Mouse (Mus musculus) neural tube, embryonic 15.5 days (tissue): ENCODE measurements around the gene Sirpa. TPM values are rescaled to one million over a fixed set of nuclear protein-coding genes. Genes with fewer than 3 reads are reported as not detected.

Experiments
- ATAC-seq: fragments of 200-750 bp; cut with Nextera tagmentation; 2 replicates; pipeline ENCODE4 v1.8.0; 2017; ENCODE audit warnings: mild to moderate bottlenecking, moderate TSS enrichment, moderate library complexity; ENCODE audit not compliant: low FRiP score
- H3K27ac ChIP-seq: fragments of 300-500 bp; sonication (generic); replicated peaks from 2 replicates; pipeline ENCODE4 v1.5.1; 2015; ENCODE audit warnings: mild to moderate bottlenecking, inconsistent platforms
- H3K27me3 ChIP-seq: fragments of 300-500 bp; sonication (generic); replicated peaks from 2 replicates; pipeline ENCODE4 v1.6.1; 2015; ENCODE audit warnings: inconsistent platforms
- H3K36me3 ChIP-seq: fragments of 300-500 bp; sonication (generic); 2 replicates; pipeline ENCODE4 v1.6.1; 2015; ENCODE audit warnings: inconsistent platforms
- H3K4me1 ChIP-seq: fragments of 300-500 bp; sonication (generic); 2 replicates; pipeline ENCODE4 v1.6.1; 2015; ENCODE audit warnings: inconsistent platforms
- H3K4me2 ChIP-seq: fragments of 300-500 bp; sonication (generic); 2 replicates; pipeline ENCODE4 v1.6.1; 2015; ENCODE audit warnings: inconsistent platforms, mild to moderate bottlenecking, moderate library complexity
- H3K4me3 ChIP-seq: fragments of 300-500 bp; sonication (generic); replicated peaks from 2 replicates; pipeline ENCODE4 v1.5.1; 2015; ENCODE audit warnings: mild to moderate bottlenecking, inconsistent platforms
- H3K9ac ChIP-seq: fragments of 300-500 bp; sonication (generic); replicated peaks from 2 replicates; pipeline ENCODE4 v1.6.1; 2015; ENCODE audit warnings: mild to moderate bottlenecking, inconsistent platforms
- H3K9me3 ChIP-seq: fragments of 300-500 bp; sonication (generic); replicated peaks from 2 replicates; pipeline ENCODE4 v1.6.1; 2016; ENCODE audit warnings: inconsistent platforms
- WGBS: fragments of 180-500 bp; shearing (Covaris S2); methylation state at CpG from one replicate; pipeline ENCODE4 v1.1.7; 2015; ENCODE audit warnings: mixed read lengths; 5-methylcytosine and 5-hydroxymethylcytosine counted together
- polyA plus RNA-seq: library from polyadenylated mRNA; unstranded; fragments of >200 nt; fragmentation: Nextera tagmentation; extraction: Ambion mirVana; gene quantifications from 2 replicates; pipeline ENCODE4 v1.2.1, GENCODE M21; 2015

Gene Sirpa
- polyA plus RNA-seq, 1 experiment from 2014 or later = 31.4 TPM

DNA sequence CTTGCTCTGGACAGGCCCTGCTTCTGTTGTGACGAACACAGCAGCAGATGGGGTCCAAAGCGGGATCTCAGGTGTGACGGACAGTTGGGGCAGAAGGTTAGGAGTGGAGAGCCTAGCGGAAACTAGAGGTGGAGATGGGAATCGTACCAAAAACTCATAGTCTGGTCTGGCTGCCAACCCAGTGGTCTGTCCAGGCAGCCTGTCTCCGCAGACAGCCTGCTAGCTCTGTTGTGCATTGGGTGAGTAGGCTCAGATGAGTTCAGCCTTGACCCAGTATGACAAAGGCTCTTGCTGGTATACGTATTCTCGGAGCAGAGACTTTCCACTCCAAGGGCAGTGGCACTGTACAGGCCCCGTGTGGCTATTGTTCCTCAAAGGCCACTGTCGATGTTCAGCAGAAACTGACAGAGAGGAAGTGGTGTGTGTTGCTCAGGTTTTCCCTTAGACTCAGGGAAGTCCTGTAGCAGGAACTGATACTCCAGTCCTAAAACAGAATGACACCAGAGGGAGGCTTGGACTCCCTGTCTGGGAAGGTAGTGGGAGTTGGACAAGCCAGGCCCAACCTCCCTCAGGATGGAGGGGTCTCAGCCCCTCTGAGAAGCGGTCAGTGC is 6.6 kb upstream of the Sirpa start:
- peaks cover 19% of the 10 kb centered on the region for H3K4me1 ChIP-seq
- H3K9ac ChIP-seq = no peak overlapping the region
- no peak for ATAC-seq
- no peak overlapping the region for H3K4me2 ChIP-seq
- H3K9me3 ChIP-seq = no peaks in the 10 kb centered on the region
- 82% methylated on average over 11 of the region's 11 CpGs for WGBS
- H3K27ac ChIP-seq = no peak overlapping the region
- H3K27me3 ChIP-seq = no peaks in the 10 kb centered on the region
- H3K36me3 ChIP-seq = no peaks in the 10 kb centered on the region
- no peak overlapping the region for H3K4me3 ChIP-seq

DNA sequence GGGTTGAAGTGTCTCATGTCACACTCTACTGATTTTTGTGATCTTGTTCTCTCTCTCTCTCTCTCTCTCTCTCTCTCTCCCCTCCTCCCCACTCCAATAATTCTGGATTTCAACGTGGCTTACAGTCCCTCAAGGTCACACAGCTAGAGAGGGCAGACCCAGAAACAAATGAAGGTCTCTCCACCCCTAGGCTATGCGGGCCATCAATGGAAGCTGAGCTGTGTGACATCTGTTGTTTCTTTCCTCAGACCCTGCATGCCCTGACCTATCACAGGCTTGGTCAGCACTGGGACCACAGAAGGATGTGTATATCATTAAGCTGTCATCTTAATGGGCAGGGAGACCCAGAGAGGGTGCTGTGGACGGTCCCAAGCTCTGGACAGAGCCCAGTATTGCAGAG is 5.4 kb upstream of the Sirpa start:
- ATAC-seq = no peak
- Histone ChIP-seq H3K9me3 (no peaks in the 10 kb centered on the region), H3K9ac (no peak overlapping the region), H3K4me2 (no peak overlapping the region), H3K4me3 (no peak overlapping the region), H3K36me3 (no peaks in the 10 kb centered on the region), H3K27ac (no peak overlapping the region), H3K27me3 (no peaks in the 10 kb centered on the region), H3K4me1 (peaks cover 28% of the 10 kb centered on the region)
- WGBS = 51% methylated on average over 3 of the region's 3 CpGs

DNA sequence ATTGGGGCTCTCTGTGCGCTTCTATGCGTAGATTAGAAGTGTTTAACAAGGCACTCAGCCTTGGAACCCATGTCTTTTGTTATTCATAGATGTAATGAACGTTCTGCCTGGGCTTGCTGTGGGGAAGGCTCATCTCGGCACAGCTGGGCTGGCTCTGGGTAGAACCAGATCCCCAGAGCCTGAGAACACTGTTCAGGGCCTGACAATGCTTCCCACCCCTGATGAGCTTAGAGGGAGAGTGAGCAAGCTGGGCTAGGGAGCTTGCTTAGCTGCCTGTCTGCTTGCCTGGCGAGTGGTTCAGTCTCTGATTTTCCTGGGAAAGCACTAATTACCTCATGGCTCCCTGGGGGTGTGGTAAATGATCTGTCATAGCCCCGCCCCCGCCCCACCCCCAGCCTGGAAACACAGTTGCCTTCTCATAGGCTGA is 4.8 kb upstream of the Sirpa start:
- 12% methylated on average over 7 of the region's 7 CpGs for WGBS
- Histone ChIP-seq H3K9ac (no peak overlapping the region), H3K27ac (no peak overlapping the region), H3K27me3 (no peaks in the 10 kb centered on the region), H3K36me3 (no peaks in the 10 kb centered on the region), H3K4me3 (no peak overlapping the region), H3K4me2 (no peak overlapping the region), H3K9me3 (no peaks in the 10 kb centered on the region), H3K4me1 (peaks cover 33% of the 10 kb centered on the region)
- ATAC-seq = no peak

DNA sequence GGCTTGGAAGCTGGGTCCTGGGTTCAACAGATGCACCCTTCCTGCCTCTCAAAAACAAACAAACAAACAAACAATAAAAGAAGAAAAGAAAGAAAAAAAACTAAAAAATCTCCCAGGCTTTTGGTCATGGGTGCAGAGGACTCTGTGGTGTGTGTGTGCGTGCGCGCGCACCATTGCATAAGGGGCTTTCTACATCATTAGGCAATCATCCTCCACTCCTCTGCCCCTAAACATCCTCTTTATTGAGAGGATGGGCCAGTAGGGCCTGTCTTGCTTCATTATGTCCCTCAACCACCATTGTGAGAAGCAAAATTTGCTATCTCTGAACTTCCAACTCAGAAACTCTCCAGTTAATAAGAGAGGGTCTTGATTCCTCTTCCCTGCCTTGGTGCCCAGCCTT is 738 bp upstream of the Sirpa start:
- 52% methylated on average over 4 of the region's 4 CpGs for WGBS

DNA sequence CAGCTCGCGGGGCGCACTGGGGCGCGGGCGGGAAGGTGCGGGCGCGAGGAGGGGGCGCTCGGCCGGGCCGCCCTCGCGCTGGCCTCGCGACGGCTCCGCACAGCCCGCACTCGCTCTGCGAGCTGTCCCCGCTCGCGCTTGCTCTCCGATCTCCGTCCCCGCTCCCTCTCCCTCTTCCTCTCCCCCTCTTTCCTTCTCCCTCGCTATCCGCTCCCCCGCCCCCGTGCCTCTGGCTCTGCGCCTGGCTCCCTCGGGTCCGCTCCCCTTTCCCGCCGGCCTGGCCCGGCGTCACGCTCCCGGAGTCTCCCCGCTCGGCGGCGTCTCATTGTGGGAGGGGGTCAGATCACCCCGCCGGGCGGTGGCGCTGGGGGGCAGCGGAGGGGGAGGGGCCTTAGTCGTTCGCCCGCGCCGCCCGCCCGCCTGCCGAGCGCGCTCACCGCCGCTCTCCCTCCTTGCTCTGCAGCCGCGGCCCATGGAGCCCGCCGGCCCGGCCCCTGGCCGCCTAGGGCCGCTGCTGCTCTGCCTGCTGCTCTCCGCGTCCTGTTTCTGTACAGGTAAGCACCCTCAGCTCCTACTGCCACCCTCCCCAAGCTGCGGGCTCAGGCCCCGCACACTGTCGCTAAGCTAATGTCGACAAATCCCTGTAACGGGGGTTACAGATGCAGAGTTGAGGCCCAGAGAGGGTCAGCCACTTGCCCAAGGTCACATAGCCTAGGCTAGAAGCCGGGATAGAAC is 673 bp downstream of the Sirpa start:
- H3K4me2 ChIP-seq = peak overlapping the region; percentile 89
- peak; percentile 88 for ATAC-seq

More for the DNA sequence above, 738 bp upstream of the Sirpa start:
- Histone ChIP-seq H3K27ac (peak overlapping the region; percentile 92; the same call in 1 of the 2 replicates), H3K9ac (0 out of 2 replicates have a peak overlapping the region, but pooled peaks have one; percentile 76), H3K4me2 (peak overlapping the region; percentile 89), H3K36me3 (no peaks in the 10 kb centered on the region), H3K4me1 (peaks cover 54% of the 10 kb centered on the region), H3K27me3 (no peaks in the 10 kb centered on the region), H3K9me3 (no peaks in the 10 kb centered on the region), H3K4me3 (peak overlapping the region; percentile 69; the same call in 1 of the 2 replicates)
- ATAC-seq = no peak

DNA sequence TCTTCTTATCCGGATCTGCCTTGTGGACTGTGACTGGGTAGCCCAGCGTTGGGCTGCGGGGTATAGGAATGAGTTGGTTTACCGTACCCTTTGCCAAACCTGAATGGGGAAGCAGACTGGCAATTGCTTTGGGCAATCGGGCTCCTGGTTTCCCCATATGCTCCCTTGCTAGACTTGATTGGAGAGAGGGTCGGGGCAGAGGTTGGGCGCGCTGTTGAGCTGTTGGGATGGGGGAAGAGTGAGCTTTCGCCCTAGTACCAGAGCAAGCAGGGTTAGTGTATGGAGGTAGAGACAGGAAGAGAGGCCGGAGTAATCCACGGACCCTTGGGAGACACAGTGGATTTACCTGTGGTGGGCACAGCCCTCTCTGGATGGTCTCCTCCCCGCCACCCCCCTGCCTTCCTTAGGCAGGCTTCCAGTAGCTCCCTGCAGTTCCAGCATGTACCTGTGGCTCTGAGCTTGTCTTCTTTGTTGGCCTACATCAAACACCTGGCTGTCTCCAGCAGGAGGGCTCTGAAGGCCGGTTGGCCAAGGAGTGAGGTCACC is 1.3 kb downstream of the Sirpa start:
- WGBS = 5% methylated on average over 13 of the region's 13 CpGs
- no peaks in the 10 kb centered on the region for H3K27me3 ChIP-seq
- H3K9ac ChIP-seq = peak overlapping the region; percentile 76
- peak overlapping the region; percentile 69 for H3K4me3 ChIP-seq
- H3K27ac ChIP-seq = peak overlapping the region; percentile 92
- peak overlapping the region; percentile 89 for H3K4me2 ChIP-seq
- H3K4me1 ChIP-seq = peaks cover 52% of the 10 kb centered on the region
- no peaks in the 10 kb centered on the region for H3K9me3 ChIP-seq
- H3K36me3 ChIP-seq = no peaks in the 10 kb centered on the region
- ATAC-seq = peak; percentile 11

More for the DNA sequence above, 673 bp downstream of the Sirpa start:
- Histone ChIP-seq H3K27ac (peak overlapping the region; percentile 92), H3K9me3 (no peaks in the 10 kb centered on the region), H3K4me3 (peak overlapping the region; percentile 69), H3K27me3 (no peaks in the 10 kb centered on the region), H3K9ac (peak overlapping the region; percentile 76), H3K36me3 (no peaks in the 10 kb centered on the region), H3K4me1 (peaks cover 53% of the 10 kb centered on the region)
- under 1% methylated on average over 59 of the region's 77 CpGs for WGBS

DNA sequence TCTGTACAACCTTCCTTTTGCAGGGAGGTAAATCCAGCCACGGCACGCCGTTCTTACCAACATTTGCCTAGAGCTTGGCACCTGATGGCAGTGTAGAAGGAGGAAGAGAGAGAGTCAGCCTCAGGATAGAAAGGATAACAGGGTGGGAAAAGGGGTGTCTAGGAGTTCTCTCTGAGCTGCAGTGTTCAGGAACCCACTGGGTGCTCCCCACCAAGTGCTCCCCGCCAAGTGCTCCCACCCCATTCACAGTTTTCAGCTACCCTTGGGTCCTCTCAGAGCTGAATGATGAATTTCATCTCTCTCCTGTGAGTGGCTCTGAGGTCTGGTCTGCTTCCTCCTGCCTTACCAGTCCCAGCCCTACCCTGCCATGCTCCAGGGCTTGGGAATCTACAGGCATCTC is 1.9 kb downstream of the Sirpa start:
- no peak for ATAC-seq
- Histone ChIP-seq H3K4me3 (peak overlapping the region; percentile 69), H3K9me3 (no peaks in the 10 kb centered on the region), H3K4me1 (peaks cover 52% of the 10 kb centered on the region), H3K4me2 (peak overlapping the region; percentile 89), H3K27me3 (no peaks in the 10 kb centered on the region), H3K27ac (0 out of 2 replicates have a peak overlapping the region, but pooled peaks have one; percentile 23), H3K36me3 (no peaks in the 10 kb centered on the region), H3K9ac (peak overlapping the region; percentile 76)
- 75% methylated on average over 4 of the region's 4 CpGs for WGBS

DNA sequence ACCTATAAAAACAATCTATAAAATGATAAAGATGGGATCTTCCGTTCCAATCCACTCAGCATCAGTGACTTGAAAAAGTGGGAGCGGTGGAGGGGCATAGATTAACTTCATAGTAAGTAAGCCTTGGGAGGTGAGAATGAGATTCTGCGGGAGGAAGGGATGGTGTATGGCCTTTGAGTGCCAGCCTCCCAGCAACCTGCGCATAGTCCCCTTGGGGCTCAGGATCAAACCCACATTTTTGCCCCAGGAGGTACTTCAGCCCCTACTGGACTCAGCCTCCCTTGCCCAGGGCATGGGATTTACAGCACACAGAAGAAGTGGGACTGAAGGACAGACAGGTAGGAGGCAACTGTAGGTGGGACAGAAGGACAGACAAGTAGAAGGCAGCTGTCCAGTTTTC is 2.6 kb downstream of the Sirpa start:
- no peaks in the 10 kb centered on the region for H3K36me3 ChIP-seq
- peak overlapping the region; percentile 89 for H3K4me2 ChIP-seq
- ATAC-seq = no peak
- peaks cover 51% of the 10 kb centered on the region for H3K4me1 ChIP-seq
- H3K9ac ChIP-seq = 0 out of 2 replicates have a peak overlapping the region, but pooled peaks have one; percentile 14
- H3K27me3 ChIP-seq = no peaks in the 10 kb centered on the region
- 68% methylated on average over 4 of the region's 4 CpGs for WGBS
- peak overlapping the region; percentile 69; the same call in 1 of the 2 replicates for H3K4me3 ChIP-seq
- H3K9me3 ChIP-seq = no peaks in the 10 kb centered on the region
- H3K27ac ChIP-seq = no peak overlapping the region

DNA sequence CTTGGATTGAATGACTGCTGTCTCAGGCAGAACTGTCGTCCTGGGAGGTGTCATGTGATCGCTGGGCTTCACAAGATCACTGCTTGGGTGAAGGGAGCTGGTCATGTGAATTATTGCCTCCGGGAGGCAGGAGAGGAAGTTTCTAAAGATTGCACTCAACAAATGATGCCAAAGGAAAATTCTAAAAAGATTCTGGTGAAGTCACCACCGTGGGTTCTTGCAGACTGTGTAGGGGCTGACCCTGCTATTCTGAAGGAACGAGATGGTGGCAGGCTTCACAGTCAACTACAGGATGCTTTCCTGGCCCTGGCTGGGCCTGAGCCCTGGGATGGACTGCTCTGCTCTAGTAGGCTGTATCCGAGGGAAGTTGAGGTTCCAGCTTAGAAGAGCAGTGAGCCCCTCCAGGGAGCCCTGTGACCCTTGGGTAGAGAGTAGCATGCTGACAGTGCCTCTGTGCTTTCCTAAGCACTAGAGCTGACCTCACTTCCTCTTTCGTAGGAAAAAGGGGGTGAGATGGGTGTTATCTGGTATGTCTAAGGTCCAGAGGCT is 3.1 kb downstream of the Sirpa start:
- Histone ChIP-seq H3K4me3 (0 out of 2 replicates have a peak overlapping the region, but pooled peaks have one; percentile 69), H3K27ac (no peak overlapping the region), H3K27me3 (no peaks in the 10 kb centered on the region), H3K9me3 (no peaks in the 10 kb centered on the region), H3K4me2 (peak overlapping the region; percentile 89), H3K4me1 (peaks cover 47% of the 10 kb centered on the region), H3K36me3 (no peaks in the 10 kb centered on the region), H3K9ac (no peak overlapping the region)
- no peak for ATAC-seq
- WGBS = 54% methylated on average over 7 of the region's 7 CpGs

DNA sequence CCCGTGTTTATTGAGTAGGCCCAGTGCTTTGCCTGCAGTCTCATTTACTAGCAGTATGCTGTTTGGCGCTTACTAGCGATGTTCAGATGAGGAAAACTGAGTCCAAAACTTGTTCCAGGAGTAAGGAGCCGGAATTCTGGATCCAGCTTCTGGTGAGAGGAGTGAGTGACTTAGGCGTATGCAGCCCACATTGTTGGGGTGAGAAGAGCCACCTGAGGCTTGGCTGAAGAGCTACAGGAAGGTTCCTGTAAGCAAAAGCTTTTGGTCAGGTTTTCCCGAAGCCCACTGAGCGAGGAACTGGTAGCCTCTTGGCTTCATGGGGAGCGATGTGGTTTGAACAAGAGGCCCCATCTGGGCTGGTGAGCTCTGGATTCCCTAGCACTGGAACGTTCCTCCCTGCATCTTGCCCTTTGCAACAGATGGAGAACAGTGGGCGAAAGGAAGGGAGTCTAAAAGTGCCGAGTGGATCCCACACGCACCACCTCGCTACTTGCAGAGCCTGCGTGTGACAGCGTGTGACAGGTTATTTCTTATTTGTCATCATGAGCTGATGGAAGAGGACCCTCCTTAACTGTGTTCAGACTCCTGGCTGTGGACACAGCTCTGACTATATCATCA is 4.0 kb downstream of the Sirpa start:
- ATAC-seq = no peak
- Histone ChIP-seq H3K4me1 (peaks cover 44% of the 10 kb centered on the region), H3K9me3 (no peaks in the 10 kb centered on the region), H3K4me3 (no peak overlapping the region), H3K36me3 (no peaks in the 10 kb centered on the region), H3K27me3 (no peaks in the 10 kb centered on the region), H3K27ac (no peak overlapping the region), H3K9ac (no peak overlapping the region), H3K4me2 (no peak overlapping the region)
- 93% methylated on average over 15 of the region's 15 CpGs for WGBS

DNA sequence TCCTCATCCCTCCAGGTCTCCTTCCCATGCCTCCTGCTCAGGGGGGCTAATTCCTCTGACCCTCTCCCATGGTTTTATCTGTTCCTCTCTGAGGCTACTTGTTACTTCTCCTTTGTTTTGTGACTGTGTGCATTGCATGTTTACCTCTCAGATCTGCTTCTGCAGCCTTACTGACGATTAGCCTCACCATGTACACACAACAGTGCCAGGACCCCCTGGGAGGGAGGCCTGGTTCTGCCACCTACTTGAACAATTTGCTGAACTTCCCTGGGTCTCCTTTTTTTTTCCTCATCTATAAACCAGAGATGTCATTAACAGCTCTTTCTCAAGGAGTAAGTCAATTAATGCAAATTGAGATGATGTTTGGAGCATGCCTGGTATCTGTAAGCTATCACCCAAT is 4.9 kb downstream of the Sirpa start:
- Histone ChIP-seq H3K4me2 (no peak overlapping the region), H3K9me3 (no peaks in the 10 kb centered on the region), H3K27ac (no peak overlapping the region), H3K4me1 (peaks cover 38% of the 10 kb centered on the region), H3K36me3 (no peaks in the 10 kb centered on the region), H3K4me3 (no peak overlapping the region), H3K9ac (no peak overlapping the region), H3K27me3 (no peaks in the 10 kb centered on the region)
- ATAC-seq = no peak
- WGBS = 29% methylated on average over 1 of the region's 1 CpGs
